Mouse (Mus musculus) myocyte (in vitro differentiated cells): ENCODE results near the gene Ptk6. TPM values are rescaled to one million over a fixed set of nuclear protein-coding genes. Genes with fewer than 3 reads are reported as not detected.

ENCODE experiments used
- H3K27me3 ChIP-seq: one replicate; pipeline ENCODE4 v1.6.1; 2011; ENCODE audit not compliant: control insufficient read depth, insufficient read depth, insufficient read length
- H3K36me3 ChIP-seq: one replicate; pipeline ENCODE4 v1.6.1; 2011; ENCODE audit not compliant: control insufficient read depth, insufficient read depth
- H3K4me2 ChIP-seq: one replicate; pipeline ENCODE4 v1.6.1; 2011; ENCODE audit warnings: low read depth, control low read depth
- H3K4me3 ChIP-seq: one replicate; pipeline ENCODE4 v1.5.1; 2011; ENCODE audit warnings: mild to moderate bottlenecking, control low read depth, moderate library complexity
- H3K79me2 ChIP-seq: one replicate; pipeline ENCODE4 v1.6.1; 2011; ENCODE audit not compliant: control insufficient read depth, insufficient read depth
- H3ac ChIP-seq: one replicate; pipeline ENCODE4 v1.6.1; 2011; ENCODE audit not compliant: control insufficient read depth, insufficient read length
- CEBPB ChIP-seq: IDR thresholded peaks from 2 replicates; pipeline ENCODE4 v1.6.1; 2011; ENCODE audit warnings: mild to moderate bottlenecking, moderate library complexity; ENCODE audit not compliant: poor library complexity, insufficient read depth, severe bottlenecking
- E2F4 ChIP-seq: IDR thresholded peaks from one replicate; pipeline ENCODE4 v1.6.1; 2011; ENCODE audit warnings: mild to moderate bottlenecking, control low read depth, moderate library complexity; ENCODE audit not compliant: insufficient read depth
- MAX ChIP-seq: IDR thresholded peaks from one replicate; pipeline ENCODE4 v1.6.1; 2011; ENCODE audit warnings: low read depth, mild to moderate bottlenecking, control low read depth
- MYOD1 ChIP-seq, 3 experiments: IDR thresholded peaks; one replicate each; pipeline ENCODE4 v1.6.1; 2011; ENCODE audit warnings: control low read depth in 2 of 3, low read depth in 2 of 3, mild to moderate bottlenecking in 2 of 3, moderate library complexity in 1 of 3; ENCODE audit not compliant: insufficient read length in 2 of 3, control insufficient read depth in 1 of 3
- MYOG ChIP-seq, 3 experiments: IDR thresholded peaks; one replicate each; pipeline ENCODE4 v1.6.1; 2011; ENCODE audit warnings: control low read depth in 2 of 3, low read depth in 2 of 3, mild to moderate bottlenecking in 2 of 3; ENCODE audit not compliant: insufficient read length in 2 of 3, control insufficient read depth in 1 of 3, insufficient read depth in 1 of 3
- POLR2A ChIP-seq: IDR thresholded peaks from one replicate; pipeline ENCODE4 v1.6.1; 2011; ENCODE audit warnings: low read depth, mild to moderate bottlenecking, control low read depth, moderate library complexity; ENCODE audit not compliant: insufficient read length
- POLR2AphosphoS2 ChIP-seq: IDR thresholded peaks from one replicate; pipeline ENCODE4 v1.6.1; 2011; ENCODE audit warnings: low read depth, control low read depth; ENCODE audit not compliant: insufficient read length
- REST ChIP-seq: IDR thresholded peaks from one replicate; pipeline ENCODE4 v1.6.1; 2011; ENCODE audit warnings: mild to moderate bottlenecking, control low read depth, moderate library complexity; ENCODE audit not compliant: insufficient read depth, insufficient read length
- SRF ChIP-seq: IDR thresholded peaks from one replicate; pipeline ENCODE4 v1.6.1; 2011; ENCODE audit warnings: low read depth; ENCODE audit not compliant: control insufficient read depth, insufficient read length
- TCF12 ChIP-seq: IDR thresholded peaks from one replicate; pipeline ENCODE4 v1.6.1; 2011; ENCODE audit warnings: mild to moderate bottlenecking, control low read depth; ENCODE audit not compliant: poor library complexity, insufficient read depth, severe bottlenecking
- TCF3 ChIP-seq: IDR thresholded peaks from one replicate; pipeline ENCODE4 v1.6.1; 2011; ENCODE audit warnings: low read depth, control low read depth; ENCODE audit not compliant: insufficient read length
- USF1 ChIP-seq: IDR thresholded peaks from one replicate; pipeline ENCODE4 v1.6.1; 2011; ENCODE audit warnings: low read depth, mild to moderate bottlenecking, control low read depth, moderate library complexity
- polyA plus RNA-seq: library from polyadenylated mRNA; unstranded; fragments of >200 nt; fragmentation: generic; extraction: Trizol; gene quantifications from one replicate; pipeline ENCODE4 v1.2.1, GENCODE M21; 2012; ENCODE audit warnings: missing spikeins

Gene Ptk6
- polyA plus RNA-seq, 1 experiment: 0.01 TPM

GRCm38 (mm10) chr2:181157180-181157579 lies 45.4 kb downstream of the Ptk6 start:
- H3K79me2 ChIP-seq: no peaks in the 10 kb centered on the region
- no peak for TF ChIP-seq POLR2AphosphoS2
- no peak overlapping the region for H3K4me3 ChIP-seq

GRCm38 (mm10) chr2:181156248-181157121 lies 46.1 kb downstream of the Ptk6 start, which contains the start of gene Eef1a2:
Eef1a2 (minus strand) TSS chr2:181157014.
- Histone ChIP-seq H3K27me3 (peaks cover 43% of the 10 kb centered on the region), H3K79me2 (no peaks in the 10 kb centered on the region), H3K4me3 (no peak within 1 kb of the TSS), H3K4me2 (no peak within 1 kb of the TSS), H3ac (no peak within 1 kb of the TSS), H3K36me3 (no peaks in the 10 kb centered on the region)
- TF ChIP-seq REST (no peak), POLR2A (no peak), TCF12 (no peak), USF1 (no peak), MYOG (IDR thresholded peaks at IDR 0.05; ENCODE audit: control insufficient read depth in 1 of 3, insufficient read depth in 1 of 3, insufficient read length in 2 of 3, low read depth in 2 of 3) (no peak), TCF3 (no peak), MAX (no peak), CEBPB (no peak), MYOD1 (IDR thresholded peaks at IDR 0.05; ENCODE audit: control insufficient read depth in 1 of 3, insufficient read length in 2 of 3, low read depth in 2 of 3) (no peak), SRF (no peak), POLR2AphosphoS2 (no peak)

More at GRCm38 (mm10) chr2:181157180-181157579, 45.4 kb downstream of the Ptk6 start:
- H3K27me3 ChIP-seq: peaks cover 47% of the 10 kb centered on the region
- H3ac ChIP-seq: no peak overlapping the region
- no peaks in the 10 kb centered on the region for H3K36me3 ChIP-seq
- no peak overlapping the region for H3K4me2 ChIP-seq

- no peak overlapping the region for H3ac ChIP-seq
- TF ChIP-seq TCF12 (no peak), REST (no peak), POLR2A (no peak), USF1 (no peak), E2F4 (no peak), MYOD1 (IDR thresholded peaks at IDR 0.05; ENCODE audit: control insufficient read depth in 1 of 3, insufficient read length in 2 of 3, low read depth in 2 of 3) (no peak), MYOG (IDR thresholded peaks at IDR 0.05; ENCODE audit: control insufficient read depth in 1 of 3, insufficient read depth in 1 of 3, insufficient read length in 2 of 3, low read depth in 2 of 3) (no peak), CEBPB (no peak), SRF (no peak), MAX (no peak), POLR2AphosphoS2 (no peak), TCF3 (no peak)
- no peaks in the 10 kb centered on the region for H3K79me2 ChIP-seq
- no peak overlapping the region for H3K4me3 ChIP-seq
- H3K36me3 ChIP-seq: no peaks in the 10 kb centered on the region
- no peak overlapping the region for H3K4me2 ChIP-seq
- peaks cover 43% of the 10 kb centered on the region for H3K27me3 ChIP-seq
Observed at GRCm38 (mm10) chr2:181155801-181156200, 46.8 kb downstream of the Ptk6 start.

GRCm38 (mm10) chr2:181154831-181155415 lies 47.7 kb downstream of the Ptk6 start:
- Histone ChIP-seq H3ac (no peak overlapping the region), H3K4me2 (no peak overlapping the region), H3K27me3 (peaks cover 48% of the 10 kb centered on the region), H3K79me2 (no peaks in the 10 kb centered on the region), H3K36me3 (no peaks in the 10 kb centered on the region), H3K4me3 (no peak overlapping the region)
- TF ChIP-seq USF1: no peak
- TF ChIP-seq POLR2A: no peak
- no peak for TF ChIP-seq POLR2AphosphoS2
- no peak for TF ChIP-seq MYOG (IDR thresholded peaks at IDR 0.05; ENCODE audit: control insufficient read depth in 1 of 3, insufficient read depth in 1 of 3, insufficient read length in 2 of 3, low read depth in 2 of 3)
- TF ChIP-seq MYOD1 (IDR thresholded peaks at IDR 0.05; ENCODE audit: control insufficient read depth in 1 of 3, insufficient read length in 2 of 3, low read depth in 2 of 3): no peak
- no peak for TF ChIP-seq SRF
- no peak for TF ChIP-seq MAX
- TF ChIP-seq REST: no peak
- no peak for TF ChIP-seq CEBPB
- no peak for TF ChIP-seq TCF3
- TF ChIP-seq TCF12: no peak
- no peak for TF ChIP-seq E2F4

- Histone ChIP-seq H3K4me2 (no peak overlapping the region), H3K4me3 (no peak overlapping the region), H3ac (no peak overlapping the region), H3K27me3 (peaks cover 54% of the 10 kb centered on the region), H3K36me3 (no peaks in the 10 kb centered on the region), H3K79me2 (no peaks in the 10 kb centered on the region)
- TF ChIP-seq POLR2A: no peak
- TF ChIP-seq MAX: no peak
- no peak for TF ChIP-seq POLR2AphosphoS2
- no peak for TF ChIP-seq USF1
- no peak for TF ChIP-seq SRF
- no peak for TF ChIP-seq E2F4
- no peak for TF ChIP-seq MYOG (IDR thresholded peaks at IDR 0.05; ENCODE audit: control insufficient read depth in 1 of 3, insufficient read depth in 1 of 3, insufficient read length in 2 of 3, low read depth in 2 of 3)
- no peak for TF ChIP-seq MYOD1 (IDR thresholded peaks at IDR 0.05; ENCODE audit: control insufficient read depth in 1 of 3, insufficient read length in 2 of 3, low read depth in 2 of 3)
- no peak for TF ChIP-seq TCF3
- no peak for TF ChIP-seq REST
Observed at GRCm38 (mm10) chr2:181154361-181154760, 48.2 kb downstream of the Ptk6 start.
